Mouse (Mus musculus) mesoderm, embryonic 11.5 days (tissue): Measurements from ENCODE around the gene AU021092.
A peak's percentile ranks its signal among the peaks of the same experiment; 100 is the strongest.

Source experiments
- DNase-seq: peaks from one replicate; pipeline ENCODE4 v3.0.0-alpha.2; 2012; ENCODE audit warnings: low read depth, low spot score

The AU021092 gene

GRCm38 (mm10) chr16:5214126-5214525 is 8.0 kb downstream of the AU021092 start:
- no peak for DNase-seq

- DNase-seq: no peak
These were observed 9.9 kb downstream of the AU021092 start for GRCm38 (mm10) chr16:5212150-5212549.

- no peak for DNase-seq
These were observed 11.7 kb downstream of the AU021092 start for GRCm38 (mm10) chr16:5210365-5210764.

GRCm38 (mm10) chr16:5206051-5206450 is 16.0 kb downstream of the AU021092 start:
- no peak for DNase-seq

GRCm38 (mm10) chr16:5205431-5205970 is 16.6 kb downstream of the AU021092 start:
- no peak for DNase-seq

- peak; percentile 95 for DNase-seq
These were observed 18.2 kb downstream of the AU021092 start, which contains the start of gene Nagpa for GRCm38 (mm10) chr16:5203668-5204433. Gene Nagpa (minus strand): TSS chr16:5204012.

- peak; percentile 4 for DNase-seq
These were observed 18.9 kb downstream of the AU021092 start for GRCm38 (mm10) chr16:5203200-5203599.

GRCm38 (mm10) chr16:5202681-5203080 is 19.4 kb downstream of the AU021092 start:
- DNase-seq: peak; percentile 48

GRCm38 (mm10) chr16:5195080-5195479 is 27.0 kb downstream of the AU021092 start:
- DNase-seq: peak; percentile 68

- no peak for DNase-seq
These were observed 35.9 kb downstream of the AU021092 start for GRCm38 (mm10) chr16:5186234-5186633.

- no peak for DNase-seq
These were observed 36.4 kb downstream of the AU021092 start for GRCm38 (mm10) chr16:5185691-5186090.

GRCm38 (mm10) chr16:5184956-5185355 is 37.1 kb downstream of the AU021092 start:
- no peak for DNase-seq

GRCm38 (mm10) chr16:5184101-5184500 is 38.0 kb downstream of the AU021092 start:
- no peak for DNase-seq

- DNase-seq: no peak
These were observed 38.7 kb downstream of the AU021092 start for GRCm38 (mm10) chr16:5183310-5183975.

GRCm38 (mm10) chr16:5172636-5173035 is 49.5 kb downstream of the AU021092 start:
- no peak for DNase-seq

- DNase-seq: no peak
These were observed 53.3 kb downstream of the AU021092 start for GRCm38 (mm10) chr16:5168829-5169228.

- no peak for DNase-seq
These were observed 54.1 kb downstream of the AU021092 start for GRCm38 (mm10) chr16:5168038-5168437.

GRCm38 (mm10) chr16:5164327-5164726 is 57.8 kb downstream of the AU021092 start:
- no peak for DNase-seq
